In genomic region chr6:134792141-134793045, GRCm38 (mm10) we compare ENCODE assay signal across 8 mouse cellular contexts. TPM values are rescaled to one million over a fixed set of nuclear protein-coding genes. Genes with fewer than 3 reads are reported as not detected.
DNase-seq lines count a peak whose midpoint lies in the region; ATAC-seq lines count a peak whose summit lies in the region.

TSS of gene Dusp16 (minus strand) at chr6:134792625.

- peaks cover 25% of the 10 kb centered on the region for H3K4me1 ChIP-seq in megakaryocyte, embryonic 14.5 days

- peak within 1 kb of the TSS; percentile 96 for H3K4me3 ChIP-seq in megakaryocyte, embryonic 14.5 days (replicated peaks)

- peak; percentile 93 for DNase-seq in adrenal gland, adult 2 months
- DNase-seq in embryo, embryonic 11 days: peak; percentile 96
- DNase-seq in gastrocnemius, postnatal 25 days: peak; percentile 91
- peak; percentile 67 to 88 for DNase-seq in left cerebral cortex, adult 9 months (ENCODE audit: low spot score in 2 of 2)
- DNase-seq in right cerebral cortex, postnatal 14 days: peak; percentile 68
- DNase-seq in urinary bladder, postnatal 25 days (ENCODE audit: low spot score): peak; percentile 72

- ATAC-seq in inflammation-experienced regulatory T-cells, adult 6 months: peak; percentile 79

- no peaks in the 10 kb centered on the region for H3K9me3 ChIP-seq in megakaryocyte, embryonic 14.5 days

- H3K36me3 ChIP-seq in megakaryocyte, embryonic 14.5 days (replicated peaks; ENCODE audit: low read length): no peaks in the 10 kb centered on the region

- H3K27me3 ChIP-seq in megakaryocyte, embryonic 14.5 days (replicated peaks): peaks cover 2% of the 10 kb centered on the region

RNA-seq across cellular contexts. Expression of gene Dusp16, which starts in this region (rescaled TPM):
- total RNA-seq in adrenal gland, adult 2 months (2021): 10 to 100 TPM; 22.7 to 28.6 TPM
- 18.7 and 19.8 TPM in 2 replicates for polyA plus RNA-seq in adrenal gland, adult 2 months (2012; rRNA removed)
- total RNA-seq in gastrocnemius, postnatal 25 days (2021): 10 to 100 TPM; 13.3 to 17.4 TPM
- polyA plus RNA-seq in inflammation-experienced regulatory T-cells, adult 6 months (2017; shearing (Covaris generic)): 1 to 10 TPM; 2.8 to 6.3 (median 5.1) TPM
- 0.63 and 1.0 TPM in 2 replicates for polyA plus RNA-seq in megakaryocyte, embryonic 14.5 days (2012; ENCODE audit: insufficient read depth, low replicate concordance)

Comparison
In these comparisons a context has a peak if more than half of its experiments do, and no peak if none do; other contexts are left out.
1. Peak in every context shown above with its lines: DNase-seq, ATAC-seq and H3K4me3 ChIP-seq.